Mouse (Mus musculus): ENCODE results near the gene Sufu. TPM values are rescaled to one million over a fixed set of nuclear protein-coding genes. Genes with fewer than 3 reads are reported as not detected.

The Sufu gene
- polyA plus RNA-seq (2012; rRNA removed) = 18.6 and 22.1 TPM in 2 replicates

DNA sequence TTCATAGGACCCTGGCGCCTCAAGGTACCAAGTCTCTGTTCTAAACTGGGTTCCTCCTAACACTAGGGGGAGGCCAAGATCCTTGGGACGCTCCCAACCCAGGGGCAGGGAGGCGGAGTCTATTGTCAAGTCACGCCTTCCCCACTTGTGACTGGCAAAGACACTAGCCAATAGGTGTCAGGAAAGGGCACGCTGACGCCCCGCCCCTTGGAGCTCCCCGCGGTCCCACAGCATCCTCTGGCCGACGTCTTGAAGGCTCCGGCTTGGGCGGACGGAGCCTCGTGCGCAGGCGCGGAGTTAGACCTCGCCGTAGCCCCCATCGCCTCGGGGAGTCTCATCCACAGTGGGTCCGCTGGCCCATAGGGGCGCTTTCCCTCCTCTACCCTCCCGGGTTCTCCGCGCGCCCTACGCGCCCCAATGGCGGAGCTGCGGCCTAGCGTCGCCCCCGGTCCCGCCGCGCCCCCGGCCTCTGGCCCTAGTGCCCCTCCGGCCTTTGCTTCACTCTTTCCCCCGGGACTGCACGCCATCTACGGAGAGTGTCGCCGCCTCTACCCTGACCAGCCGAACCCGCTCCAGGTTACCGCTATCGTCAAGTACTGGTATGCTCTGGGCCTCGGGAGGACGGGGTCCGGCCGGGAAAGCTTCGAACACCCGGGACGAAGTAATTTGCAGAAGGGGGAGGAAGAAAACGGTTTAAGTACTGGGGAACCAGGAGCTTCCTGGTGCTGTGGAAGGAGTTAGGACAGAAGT is at the start of gene Sufu:
Gene Sufu, plus strand, starts transcription at position 211 of the 750 bp plus-strand sequence.
- peak; percentile 97 for DNase-seq (ENCODE audit: low read depth in 1 of 2, low spot score in 2 of 2)
- H3K36me3 ChIP-seq (ENCODE audit: control insufficient read depth, insufficient read depth, low read length) = no peaks in the 10 kb centered on the region
- peaks cover 7% of the 10 kb centered on the region; the same call in 1 of the 2 replicates for H3K4me1 ChIP-seq (ENCODE audit: control insufficient read depth, insufficient read depth, insufficient read length)
- H3K27ac ChIP-seq (ENCODE audit: insufficient read depth, low read length) = peak within 1 kb of the TSS; percentile 65
- no peak; the same call in 1 of the 2 replicates for TF ChIP-seq POLR2A (IDR thresholded peaks at IDR 0.05; ENCODE audit: low read depth, low read length)
- peak; percentile 78; the same call in 1 of the 2 replicates for TF ChIP-seq CTCF (IDR thresholded peaks at IDR 0.05; ENCODE audit: extremely low read depth, insufficient read depth, insufficient read length, insufficient replicate concordance)
- H3K4me3 ChIP-seq (ENCODE audit: extremely low read depth, insufficient read depth, insufficient read length) = peak within 1 kb of the TSS; percentile 88
- no peaks in the 10 kb centered on the region for H3K27me3 ChIP-seq (ENCODE audit: control insufficient read depth, insufficient read depth, low read length)
- WGBS = under 1% methylated on average over 55 of the region's 57 CpGs

DNA sequence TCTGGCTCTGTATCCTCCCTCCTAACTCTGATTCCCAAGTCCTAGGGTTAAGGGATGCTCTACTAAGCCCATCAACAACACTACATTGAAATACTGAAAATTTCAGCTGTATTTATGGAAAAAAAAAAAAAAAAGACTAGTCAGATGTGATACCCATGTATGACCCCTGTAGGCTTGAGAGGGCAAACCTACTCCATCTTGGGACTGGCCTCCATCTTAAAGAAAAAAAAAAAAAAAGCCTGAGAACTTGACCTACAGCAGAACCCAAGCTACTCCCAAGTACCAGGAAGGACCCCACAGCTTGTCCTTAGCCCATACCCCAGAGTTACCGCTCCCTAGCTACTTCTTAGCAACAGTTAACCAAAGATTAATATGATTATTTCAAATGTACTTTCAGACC is 49.5 kb upstream of the Sufu start:
- peaks cover 6% of the 10 kb centered on the region for H3K4me1 ChIP-seq (ENCODE audit: control insufficient read depth, insufficient read depth, insufficient read length)
- no peak overlapping the region for H3K27ac ChIP-seq (ENCODE audit: insufficient read depth, low read length)
- WGBS = 95% methylated on average over 1 of the region's 1 CpGs
- DNase-seq (ENCODE audit: low read depth in 1 of 2, low spot score in 2 of 2) = no peak
- H3K4me3 ChIP-seq (ENCODE audit: extremely low read depth, insufficient read depth, insufficient read length) = no peak overlapping the region
- H3K36me3 ChIP-seq (ENCODE audit: control insufficient read depth, insufficient read depth, low read length) = no peaks in the 10 kb centered on the region
- TF ChIP-seq POLR2A (IDR thresholded peaks at IDR 0.05; ENCODE audit: low read depth, low read length) = no peak
- no peak for TF ChIP-seq CTCF (IDR thresholded peaks at IDR 0.05; ENCODE audit: extremely low read depth, insufficient read depth, insufficient read length, insufficient replicate concordance)
- peaks cover 5% of the 10 kb centered on the region; the same call in 1 of the 2 replicates for H3K27me3 ChIP-seq (ENCODE audit: control insufficient read depth, insufficient read depth, low read length)

DNA sequence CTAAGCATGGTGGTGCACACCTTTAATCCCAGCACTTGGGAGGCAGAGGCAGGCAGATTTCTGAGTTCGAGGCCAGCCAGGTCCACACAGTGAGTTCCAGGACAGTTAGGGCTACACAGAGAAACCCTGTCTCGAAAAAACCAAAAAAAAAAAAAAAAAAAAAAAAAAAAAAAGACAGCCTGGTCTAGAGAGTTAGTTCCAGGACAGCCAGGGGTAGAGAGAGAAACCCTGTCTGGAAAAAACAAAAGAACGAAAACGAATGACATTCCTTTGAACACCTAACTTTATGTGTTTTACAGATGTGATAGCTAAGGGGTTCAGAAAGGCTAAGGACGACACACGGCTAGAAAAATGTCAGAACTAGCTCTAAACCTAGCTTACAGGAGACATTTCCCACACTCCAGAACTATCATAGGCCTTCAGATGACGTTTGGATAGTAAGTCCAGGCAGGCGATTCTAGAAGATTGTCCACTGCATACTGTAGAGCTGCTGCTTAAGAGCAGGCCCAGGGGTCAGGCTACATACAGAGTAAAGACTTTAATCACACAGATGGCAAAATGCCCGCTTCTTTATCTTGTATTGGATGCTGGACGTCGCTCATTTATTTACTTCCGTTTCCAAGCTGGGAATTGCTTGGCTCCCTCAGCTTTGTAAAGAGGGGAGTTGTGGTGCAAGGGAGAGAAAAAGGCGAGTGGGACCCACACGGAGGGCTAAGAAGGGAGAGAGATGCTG is 48.6 kb upstream of the Sufu start:
- no peak for TF ChIP-seq CTCF (IDR thresholded peaks at IDR 0.05; ENCODE audit: extremely low read depth, insufficient read depth, insufficient read length, insufficient replicate concordance)
- TF ChIP-seq POLR2A (IDR thresholded peaks at IDR 0.05; ENCODE audit: low read depth, low read length) = no peak
- 37% methylated on average over 14 of the region's 14 CpGs for WGBS
- no peaks in the 10 kb centered on the region for H3K36me3 ChIP-seq (ENCODE audit: control insufficient read depth, insufficient read depth, low read length)
- no peak for DNase-seq (ENCODE audit: low read depth in 1 of 2, low spot score in 2 of 2)
- peaks cover 6% of the 10 kb centered on the region for H3K4me1 ChIP-seq (ENCODE audit: control insufficient read depth, insufficient read depth, insufficient read length)
- H3K27ac ChIP-seq (ENCODE audit: insufficient read depth, low read length) = no peak overlapping the region
- peak overlapping the region; percentile 75 for H3K4me3 ChIP-seq (ENCODE audit: extremely low read depth, insufficient read depth, insufficient read length)
- H3K27me3 ChIP-seq (ENCODE audit: control insufficient read depth, insufficient read depth, low read length) = peaks cover 5% of the 10 kb centered on the region; the same call in 1 of the 2 replicates

DNA sequence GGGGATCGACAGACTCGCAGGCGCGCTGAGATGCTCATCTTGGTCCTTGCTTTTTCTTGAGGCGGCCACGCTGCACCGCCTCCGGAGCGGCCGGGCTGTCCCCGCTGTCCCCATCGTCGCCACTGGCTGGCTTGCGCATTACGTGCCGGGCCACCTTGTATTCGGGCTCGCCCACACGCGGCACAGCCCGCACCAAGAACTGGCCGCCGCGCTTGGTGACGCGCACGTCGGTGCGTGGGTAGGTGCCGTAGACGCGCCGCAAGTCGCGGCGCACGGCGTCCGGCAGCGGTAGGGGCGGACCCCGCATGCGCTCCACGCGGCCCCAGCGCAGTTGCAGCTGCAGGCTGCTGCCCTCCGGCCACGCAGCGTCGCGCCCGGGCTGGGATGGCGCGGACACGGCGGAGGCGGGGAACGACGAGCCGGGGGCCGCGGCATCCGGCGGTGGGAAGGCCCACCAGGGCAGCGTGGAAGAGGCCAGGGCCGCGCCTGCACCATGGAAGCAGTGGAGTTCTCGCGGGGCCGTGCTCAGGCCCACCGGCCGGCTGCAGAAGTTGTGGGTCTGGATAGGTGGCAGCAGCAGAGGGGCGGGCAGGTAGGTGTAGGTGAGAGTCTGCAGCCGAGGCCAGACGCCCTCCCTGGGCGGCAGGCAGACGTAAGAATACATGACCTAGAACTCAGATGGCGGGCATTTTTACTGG is 47.8 kb upstream of the Sufu start:
- peak in 1 of 2 experiments; percentile 28 for DNase-seq (ENCODE audit: low read depth in 1 of 2, low spot score in 2 of 2)
- Histone ChIP-seq H3K27me3 (ENCODE audit: control insufficient read depth, insufficient read depth, low read length) (peaks cover 5% of the 10 kb centered on the region; the same call in 1 of the 2 replicates), H3K36me3 (ENCODE audit: control insufficient read depth, insufficient read depth, low read length) (no peaks in the 10 kb centered on the region), H3K4me1 (ENCODE audit: control insufficient read depth, insufficient read depth, insufficient read length) (peaks cover 6% of the 10 kb centered on the region), H3K27ac (ENCODE audit: insufficient read depth, low read length) (no peak overlapping the region), H3K4me3 (ENCODE audit: extremely low read depth, insufficient read depth, insufficient read length) (peak overlapping the region; percentile 75)
- TF ChIP-seq POLR2A (IDR thresholded peaks at IDR 0.05; ENCODE audit: low read depth, low read length) (peak; percentile 30; the same call in 1 of the 2 replicates), CTCF (IDR thresholded peaks at IDR 0.05; ENCODE audit: extremely low read depth, insufficient read depth, insufficient read length, insufficient replicate concordance) (no peak)
- 1% methylated on average over 78 of the region's 78 CpGs for WGBS

DNA sequence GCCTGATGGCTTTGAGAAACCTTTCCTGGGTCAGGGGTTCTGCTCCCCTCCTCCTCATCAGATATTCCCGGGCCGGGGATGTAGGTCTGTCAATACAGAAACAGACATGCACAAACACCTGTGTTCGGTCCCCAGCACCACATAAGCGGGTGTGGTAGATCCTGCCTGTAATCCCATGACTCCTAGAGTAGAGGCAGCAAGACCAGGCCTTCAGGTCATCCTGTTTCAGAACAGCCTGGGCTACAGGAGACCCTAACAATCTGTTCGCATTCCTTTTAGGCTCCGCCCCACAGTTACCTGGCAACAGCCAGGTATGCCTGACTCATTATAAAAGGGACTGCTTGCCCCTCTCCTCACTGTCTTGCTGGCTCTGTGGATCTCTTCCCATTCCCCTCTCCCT is 47.1 kb upstream of the Sufu start:
- TF ChIP-seq POLR2A (IDR thresholded peaks at IDR 0.05; ENCODE audit: low read depth, low read length) (no peak), CTCF (IDR thresholded peaks at IDR 0.05; ENCODE audit: extremely low read depth, insufficient read depth, insufficient read length, insufficient replicate concordance) (no peak)
- no peaks in the 10 kb centered on the region for H3K36me3 ChIP-seq (ENCODE audit: control insufficient read depth, insufficient read depth, low read length)
- DNase-seq (ENCODE audit: low read depth in 1 of 2, low spot score in 2 of 2) = no peak
- 55% methylated on average over 6 of the region's 6 CpGs for WGBS
- no peak overlapping the region for H3K27ac ChIP-seq (ENCODE audit: insufficient read depth, low read length)
- peaks cover 5% of the 10 kb centered on the region; the same call in 1 of the 2 replicates for H3K27me3 ChIP-seq (ENCODE audit: control insufficient read depth, insufficient read depth, low read length)
- peaks cover 6% of the 10 kb centered on the region for H3K4me1 ChIP-seq (ENCODE audit: control insufficient read depth, insufficient read depth, insufficient read length)
- peak overlapping the region; percentile 75; the same call in 1 of the 2 replicates for H3K4me3 ChIP-seq (ENCODE audit: extremely low read depth, insufficient read depth, insufficient read length)

DNA sequence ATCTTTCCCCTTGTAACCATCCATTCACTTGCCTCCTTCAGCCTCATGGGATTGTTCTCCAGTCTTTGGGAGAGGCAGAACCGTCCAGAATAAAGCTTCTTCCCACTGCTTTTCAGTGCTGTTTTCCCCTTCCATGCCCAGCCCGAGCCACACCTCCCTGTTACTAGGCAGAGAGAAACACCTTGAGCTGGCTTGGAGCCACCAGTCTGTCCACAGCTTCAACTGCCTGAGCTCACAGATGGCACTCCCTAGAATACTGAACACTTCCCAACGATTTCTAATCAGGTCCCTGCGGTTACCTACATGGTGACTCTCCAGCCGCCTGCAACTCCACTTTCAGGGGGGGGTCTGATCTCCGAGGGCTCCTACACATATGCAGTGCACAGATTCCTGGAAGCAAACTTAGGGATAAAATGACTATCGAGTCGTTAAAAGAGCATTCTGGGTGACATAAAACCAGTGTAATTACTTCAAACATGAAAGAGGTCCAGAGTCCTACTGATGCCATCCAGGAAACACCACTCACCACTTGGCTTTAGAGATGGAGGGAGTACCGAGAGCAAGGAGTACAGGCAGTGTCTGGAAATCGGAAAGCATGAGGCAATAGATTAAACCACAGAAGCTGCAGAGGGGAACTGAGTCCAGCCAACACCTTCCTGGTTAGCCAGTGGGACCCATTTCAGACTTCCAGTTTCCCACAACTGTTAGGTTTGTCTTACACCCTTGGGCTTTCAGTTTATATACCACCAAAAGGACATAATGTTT is 46.3 kb upstream of the Sufu start, which contains the start of gene 2310034G01Rik:
Gene 2310034G01Rik, minus strand, starts transcription at position 135 of the 765 bp plus-strand sequence.
- DNase-seq (ENCODE audit: low read depth in 1 of 2, low spot score in 2 of 2) = no peak
- Histone ChIP-seq H3K27ac (ENCODE audit: insufficient read depth, low read length) (no peak within 1 kb of the TSS), H3K36me3 (ENCODE audit: control insufficient read depth, insufficient read depth, low read length) (no peaks in the 10 kb centered on the region), H3K4me3 (ENCODE audit: extremely low read depth, insufficient read depth, insufficient read length) (peak within 1 kb of the TSS; percentile 75), H3K27me3 (ENCODE audit: control insufficient read depth, insufficient read depth, low read length) (peaks cover 5% of the 10 kb centered on the region; the same call in 1 of the 2 replicates), H3K4me1 (ENCODE audit: control insufficient read depth, insufficient read depth, insufficient read length) (peaks cover 6% of the 10 kb centered on the region)
- TF ChIP-seq CTCF (IDR thresholded peaks at IDR 0.05; ENCODE audit: extremely low read depth, insufficient read depth, insufficient read length, insufficient replicate concordance) (no peak), POLR2A (IDR thresholded peaks at IDR 0.05; ENCODE audit: low read depth, low read length) (no peak)
- WGBS = 69% methylated on average over 10 of the region's 10 CpGs
